Mouse (Mus musculus) midbrain, embryonic 15.5 days (tissue): ENCODE results near the gene Olfr140. TPM values are rescaled to one million over a fixed set of nuclear protein-coding genes. Genes with fewer than 3 reads are reported as not detected.

Source experiments
- ATAC-seq: fragments of 200-750 bp; cut with Nextera tagmentation; replicated peaks from 2 replicates; pipeline ENCODE4 v1.8.0; 2017; ENCODE audit warnings: moderate TSS enrichment
- H3K27ac ChIP-seq: fragments of 300-500 bp; sonication (generic); 2 replicates; pipeline ENCODE4 v1.5.1; 2015; ENCODE audit warnings: mild to moderate bottlenecking, inconsistent platforms
- H3K27me3 ChIP-seq: fragments of 300-500 bp; sonication (generic); replicated peaks from 2 replicates; pipeline ENCODE4 v1.6.1; 2015; ENCODE audit warnings: inconsistent platforms
- H3K36me3 ChIP-seq: fragments of 300-500 bp; sonication (generic); replicated peaks from 2 replicates; pipeline ENCODE4 v1.6.1; 2015; ENCODE audit warnings: inconsistent platforms
- H3K4me1 ChIP-seq: fragments of 300-500 bp; sonication (generic); 2 replicates; pipeline ENCODE4 v1.6.1; 2015; ENCODE audit warnings: inconsistent platforms
- H3K4me2 ChIP-seq: fragments of 300-500 bp; sonication (generic); 2 replicates; pipeline ENCODE4 v1.6.1; 2015; ENCODE audit warnings: inconsistent platforms, mild to moderate bottlenecking, moderate library complexity
- H3K4me3 ChIP-seq: fragments of 300-500 bp; sonication (generic); 2 replicates; pipeline ENCODE4 v1.5.1; 2015; ENCODE audit warnings: mild to moderate bottlenecking, inconsistent platforms
- H3K9ac ChIP-seq: fragments of 300-500 bp; sonication (generic); 2 replicates; pipeline ENCODE4 v1.6.1; 2015; ENCODE audit warnings: mild to moderate bottlenecking, inconsistent platforms
- H3K9me3 ChIP-seq: fragments of 300-500 bp; sonication (generic); 2 replicates; pipeline ENCODE4 v1.6.1; 2016; ENCODE audit warnings: inconsistent platforms
- WGBS: fragments of 180-500 bp; shearing (Covaris S2); methylation state at CpG from one replicate; pipeline ENCODE4 v1.1.7; 2015; ENCODE audit warnings: mixed read lengths; 5-methylcytosine and 5-hydroxymethylcytosine counted together
- polyA plus RNA-seq: library from polyadenylated mRNA; unstranded; fragments of >200 nt; fragmentation: Nextera tagmentation; extraction: Ambion mirVana; gene quantifications from 2 replicates; pipeline ENCODE4 v1.2.1, GENCODE M21; 2015

Gene Olfr140
- polyA plus RNA-seq = not detected in 2 replicates

DNA sequence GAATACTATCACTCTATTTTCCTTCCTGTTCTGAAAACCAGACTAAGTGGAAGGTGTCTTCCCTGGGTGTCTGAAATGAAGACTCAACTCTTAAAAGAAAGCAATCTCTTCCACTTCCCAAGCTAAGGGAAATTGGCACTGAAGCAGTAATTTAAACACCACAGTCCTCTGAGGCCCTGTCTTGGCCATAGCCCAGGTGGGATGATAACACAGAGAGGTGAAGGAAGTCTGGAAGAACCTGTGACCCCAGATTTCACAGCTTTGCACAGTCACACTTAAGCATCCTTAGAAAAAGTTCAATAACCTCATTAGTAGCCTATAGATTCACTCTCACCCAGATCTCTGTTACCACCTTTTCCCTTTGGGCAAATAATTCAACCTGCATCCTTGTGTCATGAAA lies at the start of gene Olfr140:
Gene Olfr140 (minus strand): TSS at position 101 of the 400 bp plus-strand sequence.
- no peak for ATAC-seq
- Histone ChIP-seq H3K4me2 (no peak within 1 kb of the TSS), H3K27me3 (no peaks in the 10 kb centered on the region), H3K36me3 (no peaks in the 10 kb centered on the region), H3K4me1 (no peaks in the 10 kb centered on the region), H3K9me3 (no peaks in the 10 kb centered on the region), H3K9ac (no peak within 1 kb of the TSS), H3K4me3 (no peak within 1 kb of the TSS), H3K27ac (no peak within 1 kb of the TSS)

DNA sequence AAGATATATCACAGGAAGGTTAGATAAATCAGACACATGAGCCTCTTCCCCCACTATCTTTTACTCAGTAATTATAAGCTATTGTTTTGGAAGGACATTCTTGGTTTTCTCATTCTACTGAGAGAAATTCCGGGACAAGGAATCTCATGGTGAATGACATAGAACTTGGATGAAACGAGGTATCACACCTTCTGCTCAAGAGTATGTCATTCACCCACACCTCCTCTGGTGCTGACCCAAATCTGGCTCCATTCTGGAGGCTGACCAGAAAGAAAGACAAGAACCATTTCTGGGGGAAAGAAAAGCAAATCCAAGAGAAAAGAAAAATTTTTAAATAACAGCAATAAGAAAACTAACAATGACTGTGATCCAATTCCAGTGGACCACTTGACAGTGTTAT lies 6.7 kb upstream of the Olfr140 start:
- no peak overlapping the region for H3K9ac ChIP-seq
- H3K4me2 ChIP-seq = no peak overlapping the region
- H3K9me3 ChIP-seq = no peaks in the 10 kb centered on the region
- 77% methylated on average over 2 of the region's 2 CpGs for WGBS
- H3K27ac ChIP-seq = no peak overlapping the region
- H3K36me3 ChIP-seq = no peaks in the 10 kb centered on the region
- H3K4me3 ChIP-seq = no peak overlapping the region
- H3K27me3 ChIP-seq = no peaks in the 10 kb centered on the region
- ATAC-seq = no peak
- H3K4me1 ChIP-seq = no peaks in the 10 kb centered on the region

DNA sequence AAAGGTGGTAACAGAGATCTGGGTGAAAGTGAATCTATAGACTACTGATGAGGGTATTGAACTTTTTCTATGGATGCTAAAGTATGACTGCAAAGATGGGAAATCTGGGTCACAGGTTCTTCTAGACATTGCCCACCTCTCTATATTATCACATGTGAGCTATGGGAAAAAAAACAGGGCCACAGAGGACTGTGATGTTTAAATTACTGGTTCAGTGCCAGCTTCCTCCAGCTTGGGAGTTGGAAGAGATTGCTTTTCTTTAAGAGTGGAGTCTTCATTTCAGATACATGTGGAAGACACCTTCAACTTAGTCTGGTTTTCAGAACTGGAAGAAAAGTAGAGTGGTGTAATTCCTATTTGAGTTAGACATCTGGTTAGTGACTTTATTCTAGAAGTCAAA lies 28.4 kb downstream of the Olfr140 start, which contains the start of gene Olfr1265:
Gene Olfr1265 (plus strand): TSS at position 301 of the 400 bp plus-strand sequence.
- Histone ChIP-seq H3K4me2 (no peak within 1 kb of the TSS), H3K36me3 (no peaks in the 10 kb centered on the region), H3K27me3 (no peaks in the 10 kb centered on the region), H3K9ac (no peak within 1 kb of the TSS), H3K4me3 (no peak within 1 kb of the TSS), H3K27ac (no peak within 1 kb of the TSS), H3K9me3 (no peaks in the 10 kb centered on the region), H3K4me1 (no peaks in the 10 kb centered on the region)
- no peak for ATAC-seq

DNA sequence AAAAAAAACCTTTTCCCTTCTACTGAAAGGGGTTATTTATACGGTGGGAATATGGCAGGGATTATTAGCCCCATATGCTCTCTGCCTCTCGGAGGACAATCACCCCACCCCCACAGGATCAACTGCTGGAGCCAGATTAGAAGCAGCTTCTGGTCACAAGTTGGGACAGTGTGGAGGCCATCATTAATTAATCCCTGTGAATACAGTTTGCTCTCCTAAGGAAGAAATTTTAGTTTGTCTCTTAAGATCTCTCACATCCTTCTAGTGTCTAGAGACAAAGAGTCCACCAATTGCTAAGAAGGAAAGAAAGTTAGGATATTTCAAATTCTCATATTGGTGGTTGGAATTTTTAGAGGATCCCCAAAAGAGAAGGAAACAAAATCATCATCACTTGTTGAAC lies 37.9 kb downstream of the Olfr140 start, which contains the start of gene Olfr1264:
Gene Olfr1264 (minus strand): TSS at position 101 of the 400 bp plus-strand sequence.
- ATAC-seq = no peak
- H3K9me3 ChIP-seq = no peaks in the 10 kb centered on the region
- 75% methylated on average over 2 of the region's 2 CpGs for WGBS

GRCm38 (mm10) chr2:90011831-90012230 lies 51.6 kb downstream of the Olfr140 start, which contains the start of gene Olfr1263:
Gene Olfr1263 (plus strand): TSS chr2:90012131.
- no peaks in the 10 kb centered on the region for H3K27me3 ChIP-seq
- no peak for ATAC-seq

More for the DNA sequence above, 37.9 kb downstream of the Olfr140 start, which contains the start of gene Olfr1264:
- no peak within 1 kb of the TSS for H3K4me3 ChIP-seq
- H3K27me3 ChIP-seq = no peaks in the 10 kb centered on the region
- no peaks in the 10 kb centered on the region for H3K36me3 ChIP-seq
- H3K4me1 ChIP-seq = no peaks in the 10 kb centered on the region
- no peak within 1 kb of the TSS for H3K4me2 ChIP-seq
- H3K27ac ChIP-seq = no peak within 1 kb of the TSS
- no peak within 1 kb of the TSS for H3K9ac ChIP-seq

DNA sequence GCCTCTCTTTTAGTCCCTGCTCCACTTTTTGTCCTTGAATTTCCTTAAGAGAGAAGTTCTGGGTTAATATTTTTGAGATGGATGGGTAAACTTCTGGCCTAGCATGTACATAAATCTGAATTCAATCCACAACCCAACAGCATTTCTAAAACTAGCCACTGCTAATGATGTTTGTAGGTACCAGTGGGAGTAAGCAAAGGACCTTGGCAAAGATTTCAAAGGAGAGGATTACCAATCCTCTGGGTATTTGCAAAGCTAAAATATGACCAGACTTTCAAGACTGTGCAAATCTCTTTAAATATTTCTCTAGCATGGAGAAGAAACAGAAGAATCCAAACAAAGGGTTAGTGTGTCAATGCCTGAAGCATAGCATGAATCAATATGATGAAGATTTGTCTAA lies 63.5 kb downstream of the Olfr140 start, which contains the start of gene Olfr1262:
Gene Olfr1262 (plus strand): TSS at position 301 of the 400 bp plus-strand sequence.
- no peaks in the 10 kb centered on the region for H3K36me3 ChIP-seq

More at GRCm38 (mm10) chr2:90011831-90012230, 51.6 kb downstream of the Olfr140 start, which contains the start of gene Olfr1263:
- H3K36me3 ChIP-seq = no peaks in the 10 kb centered on the region
- H3K4me1 ChIP-seq = no peaks in the 10 kb centered on the region
- no peak within 1 kb of the TSS for H3K9ac ChIP-seq
- no peak within 1 kb of the TSS for H3K4me2 ChIP-seq
- H3K4me3 ChIP-seq = no peak within 1 kb of the TSS
- 85% methylated on average over 2 of the region's 2 CpGs for WGBS
- no peaks in the 10 kb centered on the region for H3K9me3 ChIP-seq
- no peak within 1 kb of the TSS for H3K27ac ChIP-seq

More for the DNA sequence above, 63.5 kb downstream of the Olfr140 start, which contains the start of gene Olfr1262:
- Histone ChIP-seq H3K4me3 (no peak within 1 kb of the TSS), H3K27ac (no peak within 1 kb of the TSS), H3K27me3 (no peaks in the 10 kb centered on the region), H3K9ac (no peak within 1 kb of the TSS), H3K4me1 (no peaks in the 10 kb centered on the region), H3K4me2 (no peak within 1 kb of the TSS), H3K9me3 (no peaks in the 10 kb centered on the region)
- ATAC-seq = no peak

Other genes with a start within 250 kb of the Olfr140 start
- not detected in 2 replicates for gene Olfr1256, start 222.0 kb downstream of the Olfr140 start, polyA plus RNA-seq
- gene Olfr48, start 215.4 kb downstream of the Olfr140 start, polyA plus RNA-seq = not detected in 2 replicates
- not detected in 2 replicates for gene Olfr1257, start 185.2 kb downstream of the Olfr140 start, polyA plus RNA-seq
- not detected in 2 replicates for gene Olfr1258, start 136.3 kb downstream of the Olfr140 start, polyA plus RNA-seq
- not detected in 2 replicates for gene Olfr1259, start 114.9 kb downstream of the Olfr140 start, polyA plus RNA-seq
- gene Olfr1260, start 89.3 kb downstream of the Olfr140 start, polyA plus RNA-seq = not detected in 2 replicates
- not detected in 2 replicates for gene Olfr1261, start 72.4 kb downstream of the Olfr140 start, polyA plus RNA-seq
- gene Olfr1262, start 63.4 kb downstream of the Olfr140 start, polyA plus RNA-seq = not detected in 2 replicates
- gene Olfr1263, start 51.5 kb downstream of the Olfr140 start, polyA plus RNA-seq = not detected in 2 replicates
- not detected in 2 replicates for gene Olfr1264, start 38.0 kb downstream of the Olfr140 start, polyA plus RNA-seq
- not detected in 2 replicates for gene Olfr1265, start 28.3 kb downstream of the Olfr140 start, polyA plus RNA-seq
- gene Olfr1269, start 57.8 kb upstream of the Olfr140 start, polyA plus RNA-seq = not detected in 2 replicates
- not detected in 2 replicates for gene Olfr32, start 78.7 kb upstream of the Olfr140 start, polyA plus RNA-seq
- not detected in 2 replicates for gene Olfr1270, start 89.5 kb upstream of the Olfr140 start, polyA plus RNA-seq
- gene Olfr1506, start 160.9 kb upstream of the Olfr140 start, polyA plus RNA-seq = not detected in 2 replicates
- not detected in 2 replicates for gene Olfr142, start 194.0 kb upstream of the Olfr140 start, polyA plus RNA-seq
- gene Olfr1271, start 207.4 kb upstream of the Olfr140 start, polyA plus RNA-seq = not detected in 2 replicates
- not detected in 2 replicates for gene Olfr1272, start 229.2 kb upstream of the Olfr140 start, polyA plus RNA-seq